Mouse (Mus musculus) forebrain, embryonic 15.5 days (tissue): ENCODE data around the gene Slc26a3. TPM values are rescaled to one million over a fixed set of nuclear protein-coding genes. Genes with fewer than 3 reads are reported as not detected.

Source experiments
- ATAC-seq: fragments of 200-750 bp; cut with Nextera tagmentation; replicated peaks from 2 replicates; pipeline ENCODE4 v1.8.0; 2017; ENCODE audit warnings: mild to moderate bottlenecking, moderate TSS enrichment, moderate library complexity
- H3K27ac ChIP-seq: fragments of 300-500 bp; sonication (generic); replicated peaks from 2 replicates; pipeline ENCODE4 v1.5.1; 2015; ENCODE audit warnings: mild to moderate bottlenecking, inconsistent platforms
- H3K27me3 ChIP-seq: fragments of 300-500 bp; sonication (generic); 2 replicates; pipeline ENCODE4 v1.6.1; 2015; ENCODE audit warnings: inconsistent platforms
- H3K36me3 ChIP-seq: fragments of 300-500 bp; sonication (generic); 2 replicates; pipeline ENCODE4 v1.6.1; 2015; ENCODE audit warnings: mild to moderate bottlenecking, inconsistent platforms
- H3K4me1 ChIP-seq: fragments of 300-500 bp; sonication (generic); 2 replicates; pipeline ENCODE4 v1.6.1; 2015; ENCODE audit warnings: inconsistent platforms
- H3K4me2 ChIP-seq: fragments of 300-500 bp; sonication (generic); replicated peaks from 2 replicates; pipeline ENCODE4 v1.6.1; 2015; ENCODE audit warnings: mild to moderate bottlenecking, inconsistent platforms
- H3K4me3 ChIP-seq: fragments of 300-500 bp; sonication (generic); 2 replicates; pipeline ENCODE4 v1.5.1; 2015; ENCODE audit warnings: mild to moderate bottlenecking, inconsistent platforms
- H3K9ac ChIP-seq: fragments of 300-500 bp; sonication (generic); replicated peaks from 2 replicates; pipeline ENCODE4 v1.6.1; 2015; ENCODE audit warnings: mild to moderate bottlenecking, inconsistent platforms
- H3K9me3 ChIP-seq: fragments of 300-500 bp; sonication (generic); 2 replicates; pipeline ENCODE4 v1.6.1; 2016; ENCODE audit warnings: inconsistent platforms
- WGBS: fragments of 180-500 bp; shearing (Covaris S2); methylation state at CpG from one replicate; pipeline ENCODE4 v1.1.7; 2015; ENCODE audit warnings: mixed read lengths; 5-methylcytosine and 5-hydroxymethylcytosine counted together
- polyA plus RNA-seq: library from polyadenylated mRNA; unstranded; fragments of >200 nt; fragmentation: Nextera tagmentation; extraction: Ambion mirVana; gene quantifications from 2 replicates; pipeline ENCODE4 v1.2.1, GENCODE M21; 2015

The Slc26a3 gene
- polyA plus RNA-seq, 1 experiment from 2014 or later, result 0.11 TPM

DNA sequence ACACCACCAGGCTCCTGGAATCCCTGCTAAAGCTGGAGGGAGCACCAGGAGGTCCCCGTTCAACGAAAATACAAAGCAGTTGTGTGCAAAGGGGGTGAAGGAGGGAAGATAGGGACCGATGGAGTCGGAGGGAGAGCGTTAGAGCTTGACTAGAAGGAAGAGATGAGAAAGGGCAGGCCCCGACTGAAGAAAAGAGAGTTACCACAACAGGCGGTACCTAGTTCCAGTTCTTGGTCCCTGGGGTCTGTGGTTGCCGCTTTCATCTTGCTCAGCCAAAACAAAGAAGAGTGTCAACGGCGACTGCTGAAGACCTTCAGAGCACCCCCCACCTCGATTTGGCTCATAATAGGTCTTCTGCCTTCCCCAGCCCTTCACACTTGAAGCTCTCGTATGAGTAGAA is 109.5 kb downstream of the Slc26a3 start:
- WGBS, result 2% methylated on average over 12 of the region's 12 CpGs
- peaks cover 24% of the 10 kb centered on the region for H3K4me1 ChIP-seq
- no peaks in the 10 kb centered on the region for H3K36me3 ChIP-seq
- no peak for ATAC-seq
- H3K27me3 ChIP-seq, result no peaks in the 10 kb centered on the region
- H3K9me3 ChIP-seq, result no peaks in the 10 kb centered on the region
- H3K4me2 ChIP-seq, result peak overlapping the region; percentile 89
- peak overlapping the region; percentile 96 for H3K4me3 ChIP-seq
- H3K9ac ChIP-seq, result peak overlapping the region; percentile 94
- peak overlapping the region; percentile 95 for H3K27ac ChIP-seq

DNA sequence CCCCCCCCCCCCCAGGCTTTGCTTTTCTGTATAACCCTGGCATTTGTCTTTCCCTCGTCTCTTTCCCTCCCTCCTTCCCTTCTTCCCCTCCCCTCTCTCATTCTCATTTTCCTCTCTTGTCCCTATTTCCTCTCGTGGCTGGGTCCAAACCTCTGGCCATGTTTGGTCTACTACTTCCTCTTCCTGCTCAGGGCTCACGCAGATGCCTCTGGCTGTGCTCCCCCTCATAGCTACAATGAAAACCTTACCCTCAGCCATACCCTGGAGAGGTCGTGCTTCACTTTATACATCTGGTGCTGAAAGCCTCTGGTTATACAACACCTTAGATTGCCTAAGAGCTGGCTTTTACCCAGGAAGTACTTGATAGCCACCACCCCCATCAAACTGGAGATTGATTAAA is 110.6 kb downstream of the Slc26a3 start:
- no peak overlapping the region for H3K4me2 ChIP-seq
- no peak overlapping the region for H3K27ac ChIP-seq
- H3K9ac ChIP-seq, result no peak overlapping the region
- no peak for ATAC-seq
- WGBS, result 74% methylated on average over 4 of the region's 4 CpGs
- H3K36me3 ChIP-seq, result no peaks in the 10 kb centered on the region
- H3K27me3 ChIP-seq, result no peaks in the 10 kb centered on the region
- H3K9me3 ChIP-seq, result no peaks in the 10 kb centered on the region
- peaks cover 22% of the 10 kb centered on the region for H3K4me1 ChIP-seq
- no peak overlapping the region for H3K4me3 ChIP-seq

DNA sequence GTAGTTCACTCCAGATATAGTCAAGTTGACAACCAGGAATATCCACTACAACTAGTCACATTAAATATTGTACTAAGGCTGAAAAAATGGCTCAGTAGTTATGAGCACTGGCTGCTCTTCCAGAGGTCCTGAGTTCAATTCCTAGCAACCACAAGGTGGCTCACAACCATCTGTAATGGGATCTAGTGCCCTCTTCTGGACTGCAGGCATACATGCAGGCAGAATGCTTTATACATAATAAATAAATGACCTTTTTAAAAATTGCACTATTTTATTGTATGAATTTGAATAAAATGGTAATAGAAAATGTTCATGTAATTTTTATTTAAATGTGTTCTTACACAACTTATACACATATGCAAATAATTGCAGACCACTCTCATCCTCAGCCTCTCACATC is 112.5 kb downstream of the Slc26a3 start:
- no peaks in the 10 kb centered on the region for H3K36me3 ChIP-seq
- no peak overlapping the region for H3K9ac ChIP-seq
- no peak overlapping the region for H3K4me3 ChIP-seq
- ATAC-seq, result no peak
- H3K9me3 ChIP-seq, result no peaks in the 10 kb centered on the region
- no peaks in the 10 kb centered on the region for H3K27me3 ChIP-seq
- H3K4me2 ChIP-seq, result no peak overlapping the region
- peaks cover 13% of the 10 kb centered on the region for H3K4me1 ChIP-seq
- H3K27ac ChIP-seq, result no peak overlapping the region

DNA sequence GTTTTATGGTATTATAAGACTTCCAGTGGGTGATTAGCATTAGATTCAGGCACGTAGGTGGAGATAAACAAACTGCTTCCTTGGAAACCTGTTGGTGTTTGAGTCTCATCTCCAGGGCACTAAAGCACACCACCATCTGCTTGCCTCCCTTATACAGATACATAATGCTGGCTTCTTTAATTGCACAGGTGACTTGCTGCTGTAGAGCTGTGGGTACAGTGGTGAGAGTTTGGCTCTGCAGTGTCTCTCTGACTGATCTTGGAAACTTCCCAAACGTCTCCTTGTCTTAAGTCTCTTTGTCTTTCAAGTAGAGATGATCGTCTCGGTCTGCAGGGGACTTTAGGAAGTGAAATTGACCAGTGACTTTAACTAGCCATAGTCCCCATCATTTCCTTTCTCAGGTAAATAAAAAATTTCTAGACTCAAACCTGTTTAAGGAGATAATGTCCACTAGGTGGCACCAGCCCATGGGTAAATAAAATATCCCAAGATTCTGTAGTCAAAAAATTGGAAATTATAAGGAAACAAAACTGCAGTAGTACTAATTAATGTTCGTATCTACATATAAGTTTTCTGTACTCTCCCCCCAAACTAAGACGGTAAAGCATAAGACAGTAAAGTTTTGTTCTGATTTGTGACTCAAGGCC is 117.2 kb downstream of the Slc26a3 start:
- Histone ChIP-seq H3K4me1 (no peaks in the 10 kb centered on the region), H3K4me2 (no peak overlapping the region), H3K9ac (no peak overlapping the region), H3K9me3 (no peaks in the 10 kb centered on the region), H3K36me3 (no peaks in the 10 kb centered on the region), H3K4me3 (no peak overlapping the region), H3K27me3 (no peaks in the 10 kb centered on the region), H3K27ac (no peak overlapping the region)
- 44% methylated on average over 6 of the region's 6 CpGs for WGBS
- 0 out of 2 replicates have a peak, but pooled peaks have one; percentile 32 for ATAC-seq

DNA sequence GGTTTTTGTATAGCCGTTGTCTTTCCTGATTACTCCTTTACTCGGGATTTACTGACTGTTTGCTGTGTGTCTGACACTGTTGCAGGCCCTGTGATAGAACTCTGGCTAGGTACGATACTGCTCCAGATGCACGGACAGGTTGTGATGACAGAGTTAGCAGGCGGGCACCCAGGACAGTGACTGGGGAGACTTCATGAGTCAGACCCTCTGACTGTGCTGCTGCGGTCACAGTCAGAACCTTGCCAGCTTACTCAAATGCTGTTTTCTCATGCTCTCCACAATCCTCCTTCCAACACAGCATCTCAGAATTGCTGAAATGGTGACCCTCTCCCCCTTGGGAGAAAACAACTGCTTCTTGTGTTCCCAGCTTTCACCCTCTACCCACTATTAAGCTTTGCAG is 117.8 kb downstream of the Slc26a3 start:
- Histone ChIP-seq H3K4me1 (no peaks in the 10 kb centered on the region), H3K9me3 (no peaks in the 10 kb centered on the region), H3K4me2 (no peak overlapping the region), H3K27me3 (no peaks in the 10 kb centered on the region), H3K9ac (no peak overlapping the region), H3K4me3 (no peak overlapping the region), H3K27ac (no peak overlapping the region), H3K36me3 (no peaks in the 10 kb centered on the region)
- 80% methylated on average over 6 of the region's 6 CpGs for WGBS
- no peak for ATAC-seq

DNA sequence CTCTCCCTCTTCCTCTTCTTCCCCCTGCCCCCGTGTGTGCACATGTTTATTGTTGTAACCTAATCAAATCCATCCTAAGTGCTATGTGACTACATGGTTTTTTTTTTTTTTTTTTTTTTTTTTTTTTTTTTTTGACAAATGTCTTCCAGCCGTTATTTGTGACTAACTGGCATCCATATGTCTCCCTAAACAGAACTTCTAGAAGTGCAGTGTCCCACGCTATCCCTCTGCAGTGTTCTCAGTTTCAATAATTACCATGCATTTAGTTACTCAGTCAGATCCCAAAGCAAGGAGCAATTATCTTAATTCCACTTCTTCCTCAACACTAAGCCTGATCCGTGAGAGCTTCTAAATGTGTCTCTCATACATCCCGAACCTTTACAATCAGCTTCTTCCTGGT is 120.5 kb downstream of the Slc26a3 start:
- Histone ChIP-seq H3K27me3 (no peaks in the 10 kb centered on the region), H3K4me2 (no peak overlapping the region), H3K9ac (no peak overlapping the region), H3K36me3 (no peaks in the 10 kb centered on the region), H3K4me3 (no peak overlapping the region), H3K9me3 (no peaks in the 10 kb centered on the region), H3K4me1 (no peaks in the 10 kb centered on the region), H3K27ac (no peak overlapping the region)
- ATAC-seq, result no peak
- 59% methylated on average over 4 of the region's 5 CpGs for WGBS

DNA sequence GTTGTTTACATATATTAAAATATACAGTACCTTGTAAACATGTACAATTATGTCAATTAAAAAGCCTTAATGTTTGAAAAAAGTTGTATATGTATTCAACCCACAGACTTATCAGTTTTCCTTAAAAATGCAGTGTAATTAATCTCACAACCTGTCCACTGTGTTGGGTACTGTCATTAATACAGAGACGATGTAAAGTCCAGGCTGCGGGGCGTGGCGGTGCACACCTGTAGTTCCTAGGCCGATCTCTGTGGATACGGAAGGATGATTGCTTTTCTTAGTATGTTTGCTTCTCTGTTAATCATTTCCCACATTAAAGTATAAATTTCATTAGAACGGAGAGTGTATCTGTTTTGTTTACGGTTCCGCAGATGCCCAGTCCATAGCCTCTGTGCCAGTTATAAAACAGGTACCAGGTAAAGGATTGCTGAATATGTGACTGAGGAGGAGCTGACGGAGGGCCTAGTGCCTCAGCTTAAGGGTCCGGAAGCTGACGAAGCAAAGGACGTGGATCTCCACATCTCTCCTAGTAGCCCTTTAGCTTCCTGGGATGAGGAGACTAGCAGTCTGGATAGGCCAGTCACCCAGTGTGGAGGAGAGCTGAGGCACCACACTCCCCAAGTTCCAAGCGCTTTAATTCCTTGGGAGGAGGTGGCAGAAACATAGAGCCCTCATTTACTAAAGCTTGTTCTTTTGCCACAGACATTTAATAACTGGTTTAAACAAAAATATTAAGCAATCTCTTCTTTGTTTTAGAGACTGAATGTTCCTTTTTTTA is 122.2 kb downstream of the Slc26a3 start:
- Histone ChIP-seq H3K4me3 (no peak overlapping the region), H3K27ac (no peak overlapping the region), H3K9ac (no peak overlapping the region), H3K4me1 (no peaks in the 10 kb centered on the region), H3K36me3 (no peaks in the 10 kb centered on the region), H3K9me3 (no peaks in the 10 kb centered on the region), H3K27me3 (no peaks in the 10 kb centered on the region), H3K4me2 (no peak overlapping the region)
- ATAC-seq, result no peak
- WGBS, result 90% methylated on average over 14 of the region's 14 CpGs

DNA sequence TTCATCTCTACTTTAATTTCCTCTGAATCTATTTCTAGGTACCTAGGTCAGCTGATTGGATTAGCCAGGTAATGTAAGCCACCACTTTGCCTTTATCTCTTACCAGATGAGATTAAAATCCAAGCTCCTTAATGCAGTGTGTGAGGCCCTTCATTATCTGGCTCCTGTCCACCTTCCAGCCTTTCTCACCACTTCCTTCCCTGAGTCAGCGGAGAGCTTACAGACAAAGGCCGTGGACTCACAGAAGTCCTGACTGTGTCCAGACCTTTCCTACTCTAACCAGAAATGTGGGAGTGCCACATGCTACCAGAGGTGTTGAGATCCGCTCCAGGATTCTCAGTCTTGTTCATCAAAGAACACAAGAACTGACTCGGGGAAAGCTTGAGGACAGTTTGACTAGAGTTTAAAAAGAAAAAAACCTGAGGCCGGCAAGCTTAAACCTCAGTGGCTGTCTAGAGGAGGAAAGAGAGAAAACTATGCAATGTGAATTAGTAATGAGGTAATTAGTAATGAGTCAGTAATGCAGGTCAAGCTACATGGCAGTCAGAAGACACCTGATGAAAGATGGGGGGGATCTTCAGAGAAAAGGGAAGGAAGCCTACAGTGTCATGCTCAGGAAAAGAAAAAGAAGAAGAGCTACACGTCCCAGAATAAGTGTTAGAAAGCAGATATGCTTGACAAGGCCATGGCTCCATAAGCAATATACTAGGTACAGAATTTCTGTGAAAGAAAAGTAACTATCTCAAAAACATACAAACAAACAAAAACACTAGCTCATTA is 123.2 kb downstream of the Slc26a3 start:
- no peaks in the 10 kb centered on the region for H3K36me3 ChIP-seq
- no peak overlapping the region for H3K27ac ChIP-seq
- ATAC-seq, result no peak
- 72% methylated on average over 6 of the region's 6 CpGs for WGBS
- no peak overlapping the region for H3K4me2 ChIP-seq
- no peak overlapping the region for H3K9ac ChIP-seq
- no peak overlapping the region for H3K4me3 ChIP-seq
- no peaks in the 10 kb centered on the region for H3K4me1 ChIP-seq
- H3K9me3 ChIP-seq, result no peaks in the 10 kb centered on the region
- H3K27me3 ChIP-seq, result no peaks in the 10 kb centered on the region

DNA sequence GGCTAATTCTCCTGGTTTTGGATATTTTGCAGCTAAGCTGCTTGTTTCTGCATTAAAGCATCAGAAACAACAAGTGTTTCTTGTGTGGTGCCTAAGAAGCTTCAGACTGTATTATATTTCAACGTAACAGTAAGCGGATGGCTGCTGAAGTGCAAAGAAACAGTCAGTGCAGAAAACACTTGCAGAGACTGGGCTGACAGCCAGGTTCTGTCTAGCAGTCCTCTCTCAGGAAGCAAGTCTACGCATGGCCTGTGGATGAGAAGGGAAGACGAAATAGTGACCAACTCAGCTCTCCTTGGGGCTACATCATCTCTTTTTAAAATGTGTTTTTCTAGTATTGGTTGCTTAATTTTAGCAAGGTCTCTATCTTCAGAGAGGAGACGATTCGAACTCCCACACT is 129.4 kb downstream of the Slc26a3 start:
- H3K4me1 ChIP-seq, result 0 out of 2 replicates have a peak, but pooled peaks cover 3% of the 10 kb centered on the region
- H3K9me3 ChIP-seq, result no peaks in the 10 kb centered on the region
- H3K4me2 ChIP-seq, result no peak overlapping the region
- no peak for ATAC-seq
- H3K36me3 ChIP-seq, result no peaks in the 10 kb centered on the region
- H3K27ac ChIP-seq, result no peak overlapping the region
- H3K4me3 ChIP-seq, result no peak overlapping the region
- 64% methylated on average over 6 of the region's 6 CpGs for WGBS
- H3K27me3 ChIP-seq, result no peaks in the 10 kb centered on the region
- no peak overlapping the region for H3K9ac ChIP-seq

DNA sequence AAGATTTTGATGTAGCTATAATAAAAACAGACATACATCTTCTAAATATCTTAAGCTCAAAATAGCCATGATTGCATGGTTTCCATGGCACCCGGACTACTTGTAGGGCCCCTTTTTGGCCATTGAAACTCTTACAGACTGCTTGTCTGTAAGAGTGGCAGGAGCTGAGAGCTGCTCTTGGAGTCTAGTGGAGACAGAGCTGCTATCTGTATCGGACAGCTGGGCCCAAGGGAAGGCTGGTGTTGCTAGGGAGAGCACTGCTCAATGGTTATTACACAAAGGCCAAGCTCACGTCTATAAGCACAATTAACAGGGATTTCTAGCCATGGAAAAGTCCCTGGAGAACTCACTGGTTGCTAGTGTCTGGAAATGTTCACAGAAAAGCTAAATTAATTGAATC is 130.7 kb downstream of the Slc26a3 start:
- WGBS, result 74% methylated on average over 3 of the region's 3 CpGs
- no peaks in the 10 kb centered on the region for H3K9me3 ChIP-seq
- H3K27ac ChIP-seq, result no peak overlapping the region
- no peak overlapping the region for H3K4me2 ChIP-seq
- H3K4me1 ChIP-seq, result 0 out of 2 replicates have a peak, but pooled peaks cover 3% of the 10 kb centered on the region
- no peak for ATAC-seq
- H3K36me3 ChIP-seq, result no peaks in the 10 kb centered on the region
- no peaks in the 10 kb centered on the region for H3K27me3 ChIP-seq
- H3K4me3 ChIP-seq, result no peak overlapping the region
- no peak overlapping the region for H3K9ac ChIP-seq
